Mouse (Mus musculus): ENCODE results near the gene Gpatch2. TPM values are rescaled to one million over a fixed set of nuclear protein-coding genes. Genes with fewer than 3 reads are reported as not detected.

Gpatch2 gene
- polyA plus RNA-seq, 1 experiment from 2014 or later: 14.3 TPM

- Histone ChIP-seq H3K4me1 (0 out of 2 replicates have a peak, but pooled peaks cover 2% of the 10 kb centered on the region), H3K9me3 (replicated peaks) (no peaks in the 10 kb centered on the region), H3K27me3 (replicated peaks) (no peaks in the 10 kb centered on the region), H3K4me2 (no peak overlapping the region), H3K36me3 (0 out of 2 replicates have a peak, but pooled peaks cover 8% of the 10 kb centered on the region), H3K4me3 (replicated peaks) (no peak overlapping the region), H3K9ac (replicated peaks) (no peak overlapping the region), H3K27ac (replicated peaks) (no peak overlapping the region)
- WGBS: 86% methylated on average over 13 of the region's 13 CpGs
- no peak for ATAC-seq (ENCODE audit: low FRiP score)
Measured at GRCm38 (mm10) chr1:187228414-187229146, 13.3 kb downstream of the Gpatch2 start.

- Histone ChIP-seq H3K9ac (replicated peaks) (no peak overlapping the region), H3K9me3 (replicated peaks) (no peaks in the 10 kb centered on the region), H3K4me2 (no peak overlapping the region), H3K27me3 (replicated peaks) (no peaks in the 10 kb centered on the region), H3K27ac (replicated peaks) (no peak overlapping the region), H3K4me1 (0 out of 2 replicates have a peak, but pooled peaks cover 2% of the 10 kb centered on the region), H3K4me3 (replicated peaks) (no peak overlapping the region), H3K36me3 (0 out of 2 replicates have a peak, but pooled peaks cover 8% of the 10 kb centered on the region)
- ATAC-seq (ENCODE audit: low FRiP score): no peak
- WGBS: 78% methylated on average over 5 of the region's 5 CpGs
Measured at GRCm38 (mm10) chr1:187230255-187230654, 14.9 kb downstream of the Gpatch2 start.

- Histone ChIP-seq H3K27ac (replicated peaks) (no peak overlapping the region), H3K4me3 (replicated peaks) (no peak overlapping the region), H3K9me3 (replicated peaks) (no peaks in the 10 kb centered on the region), H3K36me3 (no peaks in the 10 kb centered on the region), H3K4me1 (0 out of 2 replicates have a peak, but pooled peaks cover 2% of the 10 kb centered on the region), H3K4me2 (no peak overlapping the region), H3K9ac (replicated peaks) (no peak overlapping the region), H3K27me3 (replicated peaks) (no peaks in the 10 kb centered on the region)
- ATAC-seq (ENCODE audit: low FRiP score): no peak
- 83% methylated on average over 14 of the region's 14 CpGs for WGBS
Measured at GRCm38 (mm10) chr1:187232196-187232955, 17.1 kb downstream of the Gpatch2 start.

- 61% methylated on average over 7 of the region's 7 CpGs for WGBS
- H3K4me3 ChIP-seq (replicated peaks): no peak overlapping the region
Measured at GRCm38 (mm10) chr1:187232996-187233615, 17.8 kb downstream of the Gpatch2 start.

GRCm38 (mm10) chr1:187235161-187235560 lies 19.9 kb downstream of the Gpatch2 start:
- H3K9me3 ChIP-seq (replicated peaks): no peaks in the 10 kb centered on the region
- 94% methylated on average over 3 of the region's 3 CpGs for WGBS

More at GRCm38 (mm10) chr1:187232996-187233615, 17.8 kb downstream of the Gpatch2 start:
- no peak overlapping the region for H3K4me2 ChIP-seq
- H3K27me3 ChIP-seq (replicated peaks): no peaks in the 10 kb centered on the region
- ATAC-seq (ENCODE audit: low FRiP score): no peak
- H3K9ac ChIP-seq (replicated peaks): no peak overlapping the region
- no peak overlapping the region for H3K27ac ChIP-seq (replicated peaks)
- H3K9me3 ChIP-seq (replicated peaks): no peaks in the 10 kb centered on the region
- H3K36me3 ChIP-seq: no peaks in the 10 kb centered on the region
- no peaks in the 10 kb centered on the region for H3K4me1 ChIP-seq

GRCm38 (mm10) chr1:187236296-187236695 lies 21.0 kb downstream of the Gpatch2 start:
- H3K27me3 ChIP-seq (replicated peaks): no peaks in the 10 kb centered on the region
- 81% methylated on average over 6 of the region's 6 CpGs for WGBS
- H3K27ac ChIP-seq (replicated peaks): no peak overlapping the region
- ATAC-seq (ENCODE audit: low FRiP score): no peak
- H3K4me1 ChIP-seq: no peaks in the 10 kb centered on the region
- no peaks in the 10 kb centered on the region for H3K9me3 ChIP-seq (replicated peaks)
- no peak overlapping the region for H3K4me2 ChIP-seq
- H3K9ac ChIP-seq (replicated peaks): no peak overlapping the region
- H3K4me3 ChIP-seq (replicated peaks): no peak overlapping the region
- H3K36me3 ChIP-seq: no peaks in the 10 kb centered on the region

More at GRCm38 (mm10) chr1:187235161-187235560, 19.9 kb downstream of the Gpatch2 start:
- no peak for ATAC-seq (ENCODE audit: low FRiP score)
- Histone ChIP-seq H3K27ac (replicated peaks) (no peak overlapping the region), H3K4me2 (no peak overlapping the region), H3K4me1 (no peaks in the 10 kb centered on the region), H3K27me3 (replicated peaks) (no peaks in the 10 kb centered on the region), H3K4me3 (replicated peaks) (no peak overlapping the region), H3K36me3 (no peaks in the 10 kb centered on the region), H3K9ac (replicated peaks) (no peak overlapping the region)

DNA sequence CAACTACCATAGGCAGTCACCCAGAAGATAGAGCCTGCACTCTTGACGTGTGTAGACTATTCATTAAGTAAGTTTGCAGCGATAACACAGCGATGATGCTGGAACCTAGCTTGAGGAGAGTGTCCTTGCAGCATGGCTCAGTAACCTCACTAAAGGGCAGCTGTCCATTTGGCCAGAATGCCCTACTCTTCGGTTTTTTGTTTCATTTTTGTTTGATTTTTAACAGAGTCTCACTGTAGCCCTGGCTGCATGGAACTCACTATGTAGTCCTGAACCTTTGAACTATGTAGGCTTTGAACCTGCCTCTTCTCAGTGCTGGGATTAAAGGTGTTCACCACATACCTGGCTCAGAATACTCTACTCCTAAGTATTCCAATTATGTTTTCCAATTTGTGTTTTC lies 22.8 kb downstream of the Gpatch2 start:
- H3K4me2 ChIP-seq: no peak overlapping the region
- H3K27me3 ChIP-seq (replicated peaks): no peaks in the 10 kb centered on the region
- no peaks in the 10 kb centered on the region for H3K36me3 ChIP-seq
- no peak for ATAC-seq (ENCODE audit: low FRiP score)
- H3K9ac ChIP-seq (replicated peaks): no peak overlapping the region
- H3K27ac ChIP-seq (replicated peaks): no peak overlapping the region
- H3K4me1 ChIP-seq: no peaks in the 10 kb centered on the region
- no peaks in the 10 kb centered on the region for H3K9me3 ChIP-seq (replicated peaks)
- 91% methylated on average over 4 of the region's 4 CpGs for WGBS
- no peak overlapping the region for H3K4me3 ChIP-seq (replicated peaks)

GRCm38 (mm10) chr1:187240304-187240703 lies 25.0 kb downstream of the Gpatch2 start:
- H3K9me3 ChIP-seq (replicated peaks): no peaks in the 10 kb centered on the region
- no peak overlapping the region for H3K9ac ChIP-seq (replicated peaks)
- no peaks in the 10 kb centered on the region for H3K4me1 ChIP-seq
- no peaks in the 10 kb centered on the region for H3K36me3 ChIP-seq
- WGBS: 92% methylated on average over 3 of the region's 3 CpGs
- no peaks in the 10 kb centered on the region for H3K27me3 ChIP-seq (replicated peaks)
- no peak for ATAC-seq (ENCODE audit: low FRiP score)
- no peak overlapping the region for H3K4me2 ChIP-seq
- no peak overlapping the region for H3K27ac ChIP-seq (replicated peaks)
- H3K4me3 ChIP-seq (replicated peaks): no peak overlapping the region

- Histone ChIP-seq H3K27ac (replicated peaks) (no peak overlapping the region), H3K27me3 (replicated peaks) (no peaks in the 10 kb centered on the region), H3K4me2 (no peak overlapping the region), H3K9me3 (replicated peaks) (no peaks in the 10 kb centered on the region), H3K4me3 (replicated peaks) (no peak overlapping the region), H3K4me1 (no peaks in the 10 kb centered on the region), H3K9ac (replicated peaks) (no peak overlapping the region), H3K36me3 (no peaks in the 10 kb centered on the region)
- 88% methylated on average over 5 of the region's 5 CpGs for WGBS
- ATAC-seq (ENCODE audit: low FRiP score): no peak
Measured at GRCm38 (mm10) chr1:187241329-187241728, 26.0 kb downstream of the Gpatch2 start.

GRCm38 (mm10) chr1:187244734-187245133 lies 29.4 kb downstream of the Gpatch2 start:
- 87% methylated on average over 5 of the region's 5 CpGs for WGBS

GRCm38 (mm10) chr1:187250741-187251262 lies 35.5 kb downstream of the Gpatch2 start:
- H3K27ac ChIP-seq (replicated peaks): no peak overlapping the region
- H3K4me3 ChIP-seq (replicated peaks): no peak overlapping the region
- H3K27me3 ChIP-seq (replicated peaks): no peaks in the 10 kb centered on the region
- H3K4me1 ChIP-seq: no peaks in the 10 kb centered on the region
- no peak overlapping the region for H3K4me2 ChIP-seq
- WGBS: 95% methylated on average over 1 of the region's 1 CpGs
- no peak overlapping the region for H3K9ac ChIP-seq (replicated peaks)
- no peaks in the 10 kb centered on the region for H3K36me3 ChIP-seq
- no peaks in the 10 kb centered on the region for H3K9me3 ChIP-seq (replicated peaks)
- no peak for ATAC-seq (ENCODE audit: low FRiP score)

More at GRCm38 (mm10) chr1:187244734-187245133, 29.4 kb downstream of the Gpatch2 start:
- Histone ChIP-seq H3K27ac (replicated peaks) (no peak overlapping the region), H3K9ac (replicated peaks) (no peak overlapping the region), H3K4me1 (no peaks in the 10 kb centered on the region), H3K36me3 (no peaks in the 10 kb centered on the region), H3K9me3 (replicated peaks) (no peaks in the 10 kb centered on the region), H3K4me3 (replicated peaks) (no peak overlapping the region), H3K27me3 (replicated peaks) (no peaks in the 10 kb centered on the region), H3K4me2 (no peak overlapping the region)
- ATAC-seq (ENCODE audit: low FRiP score): no peak
